Mouse (Mus musculus) heart, embryonic 12.5 days (tissue): ENCODE measurements around the gene Ncoa5. TPM values are rescaled to one million over a fixed set of nuclear protein-coding genes. Genes with fewer than 3 reads are reported as not detected.
A peak's percentile ranks its signal among the peaks of the same experiment; 100 is the strongest.

Source experiments
- ATAC-seq: fragments of 200-750 bp; cut with Nextera tagmentation; 2 replicates; pipeline ENCODE4 v1.8.0; 2017; ENCODE audit warnings: moderate TSS enrichment, moderate library complexity; ENCODE audit not compliant: insufficient number of reproducible peaks, low FRiP score
- H3K27ac ChIP-seq: fragments of 300-500 bp; sonication (generic); 2 replicates; pipeline ENCODE4 v1.5.1; 2016; ENCODE audit warnings: mild to moderate bottlenecking, moderate library complexity; ENCODE audit not compliant: poor library complexity, severe bottlenecking
- H3K27me3 ChIP-seq: fragments of 300-500 bp; sonication (generic); replicated peaks from 2 replicates; pipeline ENCODE4 v1.6.1; 2016; ENCODE audit warnings: mild to moderate bottlenecking, moderate library complexity
- H3K36me3 ChIP-seq: fragments of 300-500 bp; sonication (generic); 2 replicates; pipeline ENCODE4 v1.6.1; 2016; ENCODE audit warnings: mild to moderate bottlenecking, moderate library complexity
- H3K4me1 ChIP-seq: fragments of 300-500 bp; sonication (generic); replicated peaks from 2 replicates; pipeline ENCODE4 v1.6.1; 2016; ENCODE audit warnings: mild to moderate bottlenecking
- H3K4me2 ChIP-seq: fragments of 300-500 bp; sonication (generic); 2 replicates; pipeline ENCODE4 v1.6.1; 2016; ENCODE audit warnings: mild to moderate bottlenecking, moderate library complexity
- H3K4me3 ChIP-seq: fragments of 300-500 bp; sonication (generic); 2 replicates; pipeline ENCODE4 v1.5.1; 2016; ENCODE audit warnings: mild to moderate bottlenecking
- H3K9ac ChIP-seq: fragments of 300-500 bp; sonication (generic); 2 replicates; pipeline ENCODE4 v1.6.1; 2016; ENCODE audit warnings: mild to moderate bottlenecking, moderate library complexity
- H3K9me3 ChIP-seq: fragments of 300-500 bp; sonication (generic); replicated peaks from 2 replicates; pipeline ENCODE4 v1.6.1; 2016; ENCODE audit warnings: mild to moderate bottlenecking, moderate library complexity
- WGBS: fragments of 180-500 bp; shearing (Covaris S2); methylation state at CpG from one replicate; pipeline ENCODE4 v1.1.7; 2016; 5-methylcytosine and 5-hydroxymethylcytosine counted together
- polyA plus RNA-seq: library from polyadenylated mRNA; unstranded; fragments of >200 nt; fragmentation: Nextera tagmentation; extraction: Ambion mirVana; gene quantifications from 2 replicates; pipeline ENCODE4 v1.2.1, GENCODE M21; 2016

Ncoa5 gene
- polyA plus RNA-seq, 1 experiment from 2014 or later = 50.6 TPM

GRCm38 (mm10) chr2:165068806-165069205 is 34.1 kb upstream of the Ncoa5 start:
- Histone ChIP-seq H3K4me1 (peaks cover 7% of the 10 kb centered on the region), H3K27ac (no peak overlapping the region), H3K4me3 (no peak overlapping the region), H3K9ac (no peak overlapping the region), H3K9me3 (no peaks in the 10 kb centered on the region), H3K36me3 (no peaks in the 10 kb centered on the region), H3K27me3 (peaks cover 58% of the 10 kb centered on the region), H3K4me2 (no peak overlapping the region)
- no peak for ATAC-seq
- WGBS = 84% methylated on average over 2 of the region's 2 CpGs

GRCm38 (mm10) chr2:165064489-165064888 is 29.8 kb upstream of the Ncoa5 start:
- no peak overlapping the region for H3K4me2 ChIP-seq

GRCm38 (mm10) chr2:165061638-165062433 is 27.2 kb upstream of the Ncoa5 start:
- Histone ChIP-seq H3K4me3 (no peak overlapping the region), H3K9ac (no peak overlapping the region), H3K27me3 (peaks cover 26% of the 10 kb centered on the region), H3K36me3 (no peaks in the 10 kb centered on the region), H3K27ac (no peak overlapping the region), H3K9me3 (no peaks in the 10 kb centered on the region), H3K4me2 (no peak overlapping the region), H3K4me1 (no peaks in the 10 kb centered on the region)
- WGBS = 70% methylated on average over 16 of the region's 16 CpGs
- ATAC-seq = no peak

More at GRCm38 (mm10) chr2:165064489-165064888, 29.8 kb upstream of the Ncoa5 start:
- H3K27me3 ChIP-seq = peaks cover 31% of the 10 kb centered on the region
- no peaks in the 10 kb centered on the region for H3K9me3 ChIP-seq
- H3K36me3 ChIP-seq = no peaks in the 10 kb centered on the region
- no peak overlapping the region for H3K9ac ChIP-seq
- H3K4me3 ChIP-seq = no peak overlapping the region
- no peaks in the 10 kb centered on the region for H3K4me1 ChIP-seq
- H3K27ac ChIP-seq = no peak overlapping the region
- no peak for ATAC-seq
- WGBS = 52% methylated on average over 7 of the region's 7 CpGs

GRCm38 (mm10) chr2:165059961-165060360 is 25.3 kb upstream of the Ncoa5 start:
- Histone ChIP-seq H3K36me3 (no peaks in the 10 kb centered on the region), H3K4me3 (no peak overlapping the region), H3K4me2 (no peak overlapping the region), H3K4me1 (peaks cover 17% of the 10 kb centered on the region), H3K9me3 (no peaks in the 10 kb centered on the region), H3K9ac (no peak overlapping the region), H3K27ac (no peak overlapping the region), H3K27me3 (peaks cover 14% of the 10 kb centered on the region)
- 89% methylated on average over 4 of the region's 4 CpGs for WGBS
- no peak for ATAC-seq

- Histone ChIP-seq H3K4me3 (peak overlapping the region; percentile 46), H3K9ac (no peak overlapping the region), H3K27me3 (peaks cover 13% of the 10 kb centered on the region), H3K27ac (no peak overlapping the region), H3K9me3 (no peaks in the 10 kb centered on the region), H3K36me3 (no peaks in the 10 kb centered on the region), H3K4me2 (peak overlapping the region; percentile 76), H3K4me1 (peaks cover 20% of the 10 kb centered on the region)
- no peak for ATAC-seq
- WGBS = 72% methylated on average over 14 of the region's 14 CpGs
Measured at GRCm38 (mm10) chr2:165056377-165057085, 21.9 kb upstream of the Ncoa5 start.

- no peaks in the 10 kb centered on the region for H3K36me3 ChIP-seq
- peak overlapping the region; percentile 76 for H3K4me2 ChIP-seq
- WGBS = 2% methylated on average over 7 of the region's 7 CpGs
- H3K27ac ChIP-seq = no peak overlapping the region
- H3K4me3 ChIP-seq = peak overlapping the region; percentile 46
- peaks cover 20% of the 10 kb centered on the region for H3K4me1 ChIP-seq
- H3K9ac ChIP-seq = peak overlapping the region; percentile 43
- no peaks in the 10 kb centered on the region for H3K9me3 ChIP-seq
- no peak; the same call in 1 of the 2 replicates for ATAC-seq
- H3K27me3 ChIP-seq = peaks cover 13% of the 10 kb centered on the region
Measured at GRCm38 (mm10) chr2:165055905-165056304, 21.2 kb upstream of the Ncoa5 start.

GRCm38 (mm10) chr2:165054888-165055852 is 20.5 kb upstream of the Ncoa5 start, which contains the start of gene Cd40:
Gene Cd40, plus strand, starts transcription at chr2:165055627.
- 13% methylated on average over 25 of the region's 25 CpGs for WGBS
- no peak within 1 kb of the TSS for H3K27ac ChIP-seq
- peaks cover 13% of the 10 kb centered on the region for H3K27me3 ChIP-seq
- no peaks in the 10 kb centered on the region for H3K36me3 ChIP-seq
- H3K9ac ChIP-seq = peak within 1 kb of the TSS; percentile 59
- H3K9me3 ChIP-seq = no peaks in the 10 kb centered on the region
- peaks cover 20% of the 10 kb centered on the region for H3K4me1 ChIP-seq
- peak; percentile 82 for ATAC-seq
- peak within 1 kb of the TSS; percentile 46 for H3K4me3 ChIP-seq
- peak within 1 kb of the TSS; percentile 76 for H3K4me2 ChIP-seq

- 38% methylated on average over 11 of the region's 11 CpGs for WGBS
- Histone ChIP-seq H3K9me3 (no peaks in the 10 kb centered on the region), H3K4me1 (peaks cover 19% of the 10 kb centered on the region), H3K4me3 (no peak overlapping the region), H3K9ac (no peak overlapping the region), H3K4me2 (no peak overlapping the region), H3K27ac (no peak overlapping the region), H3K27me3 (peaks cover 17% of the 10 kb centered on the region; the same call in 1 of the 2 replicates), H3K36me3 (no peaks in the 10 kb centered on the region)
- ATAC-seq = no peak
Measured at GRCm38 (mm10) chr2:165051566-165051965, 16.9 kb upstream of the Ncoa5 start.

- Histone ChIP-seq H3K4me1 (peaks cover 13% of the 10 kb centered on the region), H3K4me2 (no peak overlapping the region)
- ATAC-seq = no peak
Measured at GRCm38 (mm10) chr2:165050826-165051548, 16.3 kb upstream of the Ncoa5 start.

GRCm38 (mm10) chr2:165049044-165049443 is 14.4 kb upstream of the Ncoa5 start:
- WGBS = 52% methylated on average over 5 of the region's 5 CpGs
- H3K9me3 ChIP-seq = no peaks in the 10 kb centered on the region
- no peaks in the 10 kb centered on the region for H3K36me3 ChIP-seq
- no peak overlapping the region for H3K9ac ChIP-seq
- no peak overlapping the region for H3K4me2 ChIP-seq
- H3K4me1 ChIP-seq = no peaks in the 10 kb centered on the region
- 0 out of 2 replicates have a peak, but pooled peaks cover 17% of the 10 kb centered on the region for H3K27me3 ChIP-seq
- H3K4me3 ChIP-seq = no peak overlapping the region
- ATAC-seq = no peak
- no peak overlapping the region for H3K27ac ChIP-seq

More at GRCm38 (mm10) chr2:165050826-165051548, 16.3 kb upstream of the Ncoa5 start:
- WGBS = 62% methylated on average over 18 of the region's 18 CpGs
- H3K9me3 ChIP-seq = no peaks in the 10 kb centered on the region
- H3K9ac ChIP-seq = no peak overlapping the region
- H3K27me3 ChIP-seq = 0 out of 2 replicates have a peak, but pooled peaks cover 17% of the 10 kb centered on the region
- H3K27ac ChIP-seq = no peak overlapping the region
- H3K36me3 ChIP-seq = no peaks in the 10 kb centered on the region
- no peak overlapping the region for H3K4me3 ChIP-seq
